Mouse (Mus musculus): ENCODE measurements at regions not wholly inside any gene's neighbourhood (a gene's known extent, or its start where the extent isn't known, plus 50 kb on each side); places are given as distances from the start of the nearest gene placed in this dataset.

GRCm38 (mm10) chr12:12622712-12623292 is 318.9 kb downstream of the Mycn start:
- Histone ChIP-seq H3K9ac (replicated peaks; ENCODE audit: low read length) (0 out of 2 replicates have a peak overlapping the region, but pooled peaks have one; percentile 6), H3K4me2 (ENCODE audit: low read depth, low read length) (no peak overlapping the region), H3K4me3 (ENCODE audit: low read depth, low read length) (no peak overlapping the region), H3K36me3 (replicated peaks; ENCODE audit: control insufficient read depth, insufficient read depth, low read depth, low read length) (no peaks in the 10 kb centered on the region), H3K27ac (replicated peaks; ENCODE audit: low read depth, low read length) (no peak overlapping the region), H3K9me3 (replicated peaks; ENCODE audit: control insufficient read depth, low read length) (no peaks in the 10 kb centered on the region), H3K27me3 (ENCODE audit: control insufficient read depth, insufficient read depth, low read length) (no peaks in the 10 kb centered on the region), H3K4me1 (ENCODE audit: control insufficient read depth, insufficient read depth, low read length) (peaks cover 2% of the 10 kb centered on the region)
- peak; percentile 53 for ATAC-seq (replicated peaks; ENCODE audit: insufficient number of reproducible peaks, low FRiP score, low TSS enrichment, low read depth)
- WGBS = 22% methylated on average over 5 of the region's 5 CpGs
- DNase-seq (ENCODE audit: low spot score) = peak; percentile 95

- Histone ChIP-seq H3K27me3 (ENCODE audit: control insufficient read depth, insufficient read depth, low read length) (no peaks in the 10 kb centered on the region), H3K9ac (replicated peaks; ENCODE audit: low read length) (no peak overlapping the region), H3K4me3 (ENCODE audit: low read depth, low read length) (no peak overlapping the region), H3K36me3 (replicated peaks; ENCODE audit: control insufficient read depth, insufficient read depth, low read depth, low read length) (no peaks in the 10 kb centered on the region), H3K4me2 (ENCODE audit: low read depth, low read length) (no peak overlapping the region), H3K27ac (replicated peaks; ENCODE audit: low read depth, low read length) (no peak overlapping the region), H3K4me1 (ENCODE audit: control insufficient read depth, insufficient read depth, low read length) (peaks cover 2% of the 10 kb centered on the region), H3K9me3 (replicated peaks; ENCODE audit: control insufficient read depth, low read length) (no peaks in the 10 kb centered on the region)
- 88% methylated on average over 9 of the region's 9 CpGs for WGBS
- ATAC-seq (replicated peaks; ENCODE audit: insufficient number of reproducible peaks, low FRiP score, low TSS enrichment, low read depth) (no peak), DNase-seq (ENCODE audit: low spot score) (no peak)
Observed at GRCm38 (mm10) chr12:12621506-12621905, 320.2 kb downstream of the Mycn start.

- Histone ChIP-seq H3K36me3 (replicated peaks; ENCODE audit: control insufficient read depth, insufficient read depth, low read depth, low read length) (no peaks in the 10 kb centered on the region), H3K27ac (replicated peaks; ENCODE audit: low read depth, low read length) (no peak overlapping the region), H3K9me3 (replicated peaks; ENCODE audit: control insufficient read depth, low read length) (no peaks in the 10 kb centered on the region), H3K4me2 (ENCODE audit: low read depth, low read length) (no peak overlapping the region), H3K9ac (replicated peaks; ENCODE audit: low read length) (no peak overlapping the region), H3K4me3 (ENCODE audit: low read depth, low read length) (no peak overlapping the region), H3K4me1 (ENCODE audit: control insufficient read depth, insufficient read depth, low read length) (peaks cover 2% of the 10 kb centered on the region), H3K27me3 (ENCODE audit: control insufficient read depth, insufficient read depth, low read length) (no peaks in the 10 kb centered on the region)
- no peak for DNase-seq (ENCODE audit: low spot score)
- 86% methylated on average over 5 of the region's 5 CpGs for WGBS
- no peak for ATAC-seq (replicated peaks; ENCODE audit: insufficient number of reproducible peaks, low FRiP score, low TSS enrichment, low read depth)
Observed at GRCm38 (mm10) chr12:12620316-12620715, 321.4 kb downstream of the Mycn start.

GRCm38 (mm10) chr12:12619431-12619830 is 322.3 kb downstream of the Mycn start:
- Histone ChIP-seq H3K27me3 (ENCODE audit: control insufficient read depth, insufficient read depth, low read length) (no peaks in the 10 kb centered on the region), H3K36me3 (replicated peaks; ENCODE audit: control insufficient read depth, insufficient read depth, low read depth, low read length) (no peaks in the 10 kb centered on the region), H3K4me2 (ENCODE audit: low read depth, low read length) (no peak overlapping the region), H3K9ac (replicated peaks; ENCODE audit: low read length) (no peak overlapping the region), H3K9me3 (replicated peaks; ENCODE audit: control insufficient read depth, low read length) (no peaks in the 10 kb centered on the region), H3K4me3 (ENCODE audit: low read depth, low read length) (no peak overlapping the region), H3K27ac (replicated peaks; ENCODE audit: low read depth, low read length) (no peak overlapping the region), H3K4me1 (ENCODE audit: control insufficient read depth, insufficient read depth, low read length) (peaks cover 2% of the 10 kb centered on the region)
- DNase-seq (ENCODE audit: low spot score) (no peak), ATAC-seq (replicated peaks; ENCODE audit: insufficient number of reproducible peaks, low FRiP score, low TSS enrichment, low read depth) (no peak)
- WGBS = 73% methylated on average over 5 of the region's 5 CpGs

GRCm38 (mm10) chr12:12612520-12612919 is 329.2 kb downstream of the Mycn start:
- Histone ChIP-seq H3K4me1 (ENCODE audit: control insufficient read depth, insufficient read depth, low read length) (no peaks in the 10 kb centered on the region), H3K9me3 (replicated peaks; ENCODE audit: control insufficient read depth, low read length) (no peaks in the 10 kb centered on the region), H3K4me3 (ENCODE audit: low read depth, low read length) (no peak overlapping the region), H3K36me3 (replicated peaks; ENCODE audit: control insufficient read depth, insufficient read depth, low read depth, low read length) (no peaks in the 10 kb centered on the region), H3K27me3 (ENCODE audit: control insufficient read depth, insufficient read depth, low read length) (no peaks in the 10 kb centered on the region), H3K4me2 (ENCODE audit: low read depth, low read length) (no peak overlapping the region), H3K27ac (replicated peaks; ENCODE audit: low read depth, low read length) (no peak overlapping the region), H3K9ac (replicated peaks; ENCODE audit: low read length) (no peak overlapping the region)
- WGBS = 84% methylated on average over 3 of the region's 3 CpGs
- DNase-seq (ENCODE audit: low spot score) = no peak
- ATAC-seq (replicated peaks; ENCODE audit: insufficient number of reproducible peaks, low FRiP score, low TSS enrichment, low read depth) = no peak

GRCm38 (mm10) chr12:12610861-12611260 is 330.9 kb downstream of the Mycn start:
- Histone ChIP-seq H3K9me3 (replicated peaks; ENCODE audit: control insufficient read depth, low read length) (no peaks in the 10 kb centered on the region), H3K4me3 (ENCODE audit: low read depth, low read length) (no peak overlapping the region), H3K27ac (replicated peaks; ENCODE audit: low read depth, low read length) (no peak overlapping the region), H3K36me3 (replicated peaks; ENCODE audit: control insufficient read depth, insufficient read depth, low read depth, low read length) (no peaks in the 10 kb centered on the region), H3K4me2 (ENCODE audit: low read depth, low read length) (no peak overlapping the region), H3K4me1 (ENCODE audit: control insufficient read depth, insufficient read depth, low read length) (no peaks in the 10 kb centered on the region), H3K27me3 (ENCODE audit: control insufficient read depth, insufficient read depth, low read length) (no peaks in the 10 kb centered on the region), H3K9ac (replicated peaks; ENCODE audit: low read length) (no peak overlapping the region)
- DNase-seq (ENCODE audit: low spot score) (no peak), ATAC-seq (replicated peaks; ENCODE audit: insufficient number of reproducible peaks, low FRiP score, low TSS enrichment, low read depth) (no peak)
- 69% methylated on average over 4 of the region's 4 CpGs for WGBS

GRCm38 (mm10) chr12:12607995-12608394 is 333.7 kb downstream of the Mycn start:
- Histone ChIP-seq H3K36me3 (replicated peaks; ENCODE audit: control insufficient read depth, insufficient read depth, low read depth, low read length) (no peaks in the 10 kb centered on the region), H3K27me3 (ENCODE audit: control insufficient read depth, insufficient read depth, low read length) (no peaks in the 10 kb centered on the region), H3K9me3 (replicated peaks; ENCODE audit: control insufficient read depth, low read length) (no peaks in the 10 kb centered on the region), H3K4me1 (ENCODE audit: control insufficient read depth, insufficient read depth, low read length) (no peaks in the 10 kb centered on the region), H3K27ac (replicated peaks; ENCODE audit: low read depth, low read length) (no peak overlapping the region), H3K4me3 (ENCODE audit: low read depth, low read length) (no peak overlapping the region), H3K9ac (replicated peaks; ENCODE audit: low read length) (no peak overlapping the region), H3K4me2 (ENCODE audit: low read depth, low read length) (no peak overlapping the region)
- no peak for DNase-seq (ENCODE audit: low spot score)
- WGBS = 91% methylated on average over 4 of the region's 4 CpGs
- ATAC-seq (replicated peaks; ENCODE audit: insufficient number of reproducible peaks, low FRiP score, low TSS enrichment, low read depth) = no peak

- Histone ChIP-seq H3K4me1 (ENCODE audit: control insufficient read depth, insufficient read depth, low read length) (no peaks in the 10 kb centered on the region), H3K36me3 (replicated peaks; ENCODE audit: control insufficient read depth, insufficient read depth, low read depth, low read length) (no peaks in the 10 kb centered on the region), H3K4me3 (ENCODE audit: low read depth, low read length) (no peak overlapping the region), H3K9me3 (replicated peaks; ENCODE audit: control insufficient read depth, low read length) (no peaks in the 10 kb centered on the region), H3K27ac (replicated peaks; ENCODE audit: low read depth, low read length) (no peak overlapping the region), H3K4me2 (ENCODE audit: low read depth, low read length) (no peak overlapping the region), H3K9ac (replicated peaks; ENCODE audit: low read length) (no peak overlapping the region), H3K27me3 (ENCODE audit: control insufficient read depth, insufficient read depth, low read length) (no peaks in the 10 kb centered on the region)
- DNase-seq (ENCODE audit: low spot score) (no peak), ATAC-seq (replicated peaks; ENCODE audit: insufficient number of reproducible peaks, low FRiP score, low TSS enrichment, low read depth) (no peak)
- 89% methylated on average over 6 of the region's 6 CpGs for WGBS
Observed at GRCm38 (mm10) chr12:12606911-12607310, 334.8 kb downstream of the Mycn start.
